Mouse (Mus musculus) 3134 (cell line): ENCODE data around the gene Tspan10.

Experiments
- DNase-seq: peaks from one replicate; pipeline ENCODE4 v3.0.0-alpha.2; 2011; ENCODE audit warnings: low spot score; ENCODE audit not compliant: insufficient read length; ENCODE audit errors: extremely low read depth

Tspan10 gene

GRCm38 (mm10) chr11:120454965-120455364 lies 12.5 kb downstream of the Tspan10 start:
- DNase-seq = no peak

GRCm38 (mm10) chr11:120455413-120455812 lies 13.0 kb downstream of the Tspan10 start:
- DNase-seq = no peak

GRCm38 (mm10) chr11:120457370-120457769 lies 14.9 kb downstream of the Tspan10 start:
- DNase-seq = no peak

GRCm38 (mm10) chr11:120457772-120458751 lies 15.6 kb downstream of the Tspan10 start, which contains the start of the genes Oxld1 and Ccdc137:
TSS of gene Oxld1 (minus strand) at chr11:120458068.
TSS of gene Ccdc137 (plus strand) at chr11:120458115.
- DNase-seq = peak; percentile 91

GRCm38 (mm10) chr11:120458847-120459597 lies 16.6 kb downstream of the Tspan10 start:
- no peak for DNase-seq

- no peak for DNase-seq
Measured at GRCm38 (mm10) chr11:120463536-120463935, 21.1 kb downstream of the Tspan10 start.

GRCm38 (mm10) chr11:120464365-120464764 lies 21.9 kb downstream of the Tspan10 start:
- DNase-seq = no peak

GRCm38 (mm10) chr11:120465521-120465920 lies 23.1 kb downstream of the Tspan10 start:
- DNase-seq = peak; percentile 72

GRCm38 (mm10) chr11:120467051-120467735 lies 24.7 kb downstream of the Tspan10 start, which contains the start of gene Arl16:
TSS of gene Arl16 (minus strand) at chr11:120467607.
- DNase-seq = peak; percentile 98

- no peak for DNase-seq
Measured at GRCm38 (mm10) chr11:120467736-120468092, 25.3 kb downstream of the Tspan10 start.

GRCm38 (mm10) chr11:120472052-120472451 lies 29.6 kb downstream of the Tspan10 start:
- DNase-seq = no peak

GRCm38 (mm10) chr11:120483448-120483934 lies 41.0 kb downstream of the Tspan10 start:
- no peak for DNase-seq

GRCm38 (mm10) chr11:120484265-120484981 lies 42.0 kb downstream of the Tspan10 start, which contains the start of gene Mrpl12:
TSS of gene Mrpl12 (plus strand) at chr11:120484613.
- peak; percentile 92 for DNase-seq

GRCm38 (mm10) chr11:120485251-120485650 lies 42.8 kb downstream of the Tspan10 start:
- DNase-seq = no peak

GRCm38 (mm10) chr11:120488516-120488915 lies 46.1 kb downstream of the Tspan10 start:
- no peak for DNase-seq

- peak; percentile 54 for DNase-seq
Measured at GRCm38 (mm10) chr11:120489054-120489761, 46.8 kb downstream of the Tspan10 start.

GRCm38 (mm10) chr11:120490291-120491046 lies 48.0 kb downstream of the Tspan10 start:
- no peak for DNase-seq

- DNase-seq = peak; percentile 93
Measured at GRCm38 (mm10) chr11:120491317-120492023, 49.0 kb downstream of the Tspan10 start, which contains the start of gene Slc25a10. TSS of gene Slc25a10 (plus strand) at chr11:120491840.
